In the genomic region with DNA sequence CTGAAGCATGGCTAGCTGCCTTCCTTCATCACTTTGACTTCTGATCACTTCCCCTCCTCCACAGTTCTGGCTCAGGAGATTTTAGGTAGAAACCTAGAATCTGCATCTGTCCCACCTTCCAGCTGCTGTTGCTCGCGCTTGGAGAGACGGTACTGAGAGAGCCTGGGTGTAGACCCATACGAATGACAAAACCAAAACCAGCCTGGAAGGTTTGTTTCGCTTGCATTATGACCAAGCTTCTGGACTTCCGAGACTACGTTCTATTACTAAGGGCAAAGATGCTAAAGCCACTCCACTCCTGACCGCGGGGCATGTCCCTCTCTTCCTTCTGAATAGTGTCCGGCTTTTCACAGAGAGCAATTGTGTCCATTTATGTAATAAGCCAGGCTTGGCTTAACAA, we compare ENCODE assay signal across 25 mouse cellular contexts.
"Had no signal": no experiment of that assay in that cellular context is flagged by ENCODE, and none has a peak within 500 bp of the region (broad histone marks: within the 10 kb centered on the region; RNA-seq: fewer than 3 reads in every experiment).

No protein-coding gene starts in this region.

- H3K4me2 ChIP-seq: embryonic facial prominence, embryonic 12.5 days; embryonic facial prominence, embryonic 13.5 days; embryonic facial prominence, embryonic 15.5 days; forebrain, embryonic 12.5 days; forebrain, embryonic 13.5 days; forebrain, embryonic 15.5 days had no signal

- H3K27me3 ChIP-seq: embryonic facial prominence, embryonic 12.5 days; embryonic facial prominence, embryonic 13.5 days; embryonic facial prominence, embryonic 15.5 days; forebrain, embryonic 12.5 days; forebrain, embryonic 13.5 days; forebrain, embryonic 15.5 days had no signal

- DNase-seq: cerebellum, adult 8-10 months; cerebellum, adult 9-10 months; cerebellum, adult 9-11 months; cerebellum, postnatal 10 days; cerebellum, postnatal 14 days; cerebellum, postnatal 25 days; cerebellum, postnatal 36 days; embryo, embryonic 11 days; forebrain, postnatal 0 days; gastrocnemius, adult 2 months; gastrocnemius, postnatal 10 days; gastrocnemius, postnatal 14 days; gastrocnemius, postnatal 25 days; gastrocnemius, postnatal 36 days; heart, adult 18-20 months; heart, adult 2 months had no signal

- H3K4me1 ChIP-seq: embryonic facial prominence, embryonic 10.5 days; embryonic facial prominence, embryonic 12.5 days; embryonic facial prominence, embryonic 13.5 days had no signal

- H3K4me3 ChIP-seq: embryonic facial prominence, embryonic 10.5 days; embryonic facial prominence, embryonic 12.5 days; embryonic facial prominence, embryonic 13.5 days; embryonic facial prominence, embryonic 15.5 days; erythroblast, embryonic 14.5 days; forebrain, embryonic 10.5 days; forebrain, embryonic 12.5 days; forebrain, embryonic 13.5 days; forebrain, embryonic 15.5 days; gastrocnemius, adult 2 months; heart, adult 2 months had no signal

- H3K36me3 ChIP-seq: embryonic facial prominence, embryonic 10.5 days; embryonic facial prominence, embryonic 12.5 days; embryonic facial prominence, embryonic 13.5 days; embryonic facial prominence, embryonic 15.5 days; forebrain, embryonic 10.5 days; forebrain, embryonic 12.5 days; forebrain, embryonic 15.5 days had no signal

- H3K9ac ChIP-seq: embryonic facial prominence, embryonic 12.5 days; embryonic facial prominence, embryonic 13.5 days; embryonic facial prominence, embryonic 15.5 days; forebrain, embryonic 12.5 days; forebrain, embryonic 13.5 days; forebrain, embryonic 15.5 days; forebrain, postnatal 0 days had no signal

- H3K27ac ChIP-seq: embryonic facial prominence, embryonic 10.5 days; embryonic facial prominence, embryonic 12.5 days; embryonic facial prominence, embryonic 13.5 days; embryonic facial prominence, embryonic 15.5 days; forebrain, embryonic 10.5 days; forebrain, embryonic 12.5 days; forebrain, embryonic 13.5 days; forebrain, embryonic 15.5 days; gastrocnemius, adult 2 months; heart, adult 2 months had no signal

- H3K9me3 ChIP-seq: embryonic facial prominence, embryonic 10.5 days; embryonic facial prominence, embryonic 12.5 days; embryonic facial prominence, embryonic 13.5 days; embryonic facial prominence, embryonic 15.5 days; forebrain, embryonic 10.5 days; forebrain, embryonic 12.5 days; forebrain, embryonic 13.5 days; forebrain, embryonic 15.5 days had no signal
